Mouse (Mus musculus): ENCODE data around the gene Cdc5l. TPM values are rescaled to one million over a fixed set of nuclear protein-coding genes. Genes with fewer than 3 reads are reported as not detected.
A peak's percentile ranks its signal among the peaks of the same experiment; 100 is the strongest.

The Cdc5l gene
- polyA plus RNA-seq, 1 experiment: 44.9 TPM

DNA sequence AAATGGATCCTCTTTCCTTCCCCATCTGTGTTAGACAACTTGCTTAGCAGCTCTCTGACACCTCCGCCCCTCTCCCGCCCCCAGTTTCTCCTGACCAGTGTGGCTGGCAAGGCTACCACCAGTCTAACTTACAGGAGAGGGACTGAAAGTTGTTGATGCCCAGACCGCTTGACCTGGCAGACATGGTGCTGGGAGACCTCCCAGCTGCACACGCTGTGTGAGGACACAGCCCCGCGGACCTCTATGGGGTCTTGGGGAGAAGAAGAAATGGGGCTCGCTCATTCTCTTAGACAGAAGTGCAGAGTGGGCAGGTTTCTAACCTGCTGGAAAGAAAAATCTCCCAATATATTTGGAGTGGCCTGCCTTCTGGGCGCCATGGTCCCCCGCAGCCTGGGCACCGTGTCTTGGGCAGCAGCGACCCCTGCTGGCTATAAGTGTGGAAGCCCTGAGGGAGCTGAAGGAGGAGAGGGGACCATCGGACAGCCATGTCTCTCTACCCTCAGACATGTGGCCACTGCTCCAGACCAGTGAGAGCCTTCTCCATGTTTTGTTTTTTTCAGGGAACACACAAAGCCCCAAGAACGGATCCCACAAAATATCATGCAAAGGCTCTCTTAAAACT, 59.4 kb downstream of the Cdc5l start:
- TF ChIP-seq CTCF (IDR thresholded peaks at IDR 0.05; ENCODE audit: control insufficient read depth, insufficient read depth, low read length) (peak; percentile 80), POLR2A (IDR thresholded peaks at IDR 0.05; ENCODE audit: borderline replicate concordance, control insufficient read depth, low read depth, low read length) (no peak)
- no peak overlapping the region; the same call in 1 of the 2 replicates for H3K27ac ChIP-seq (ENCODE audit: control insufficient read depth, insufficient read depth, low read depth, low read length, poor library complexity)
- no peaks in the 10 kb centered on the region for H3K4me1 ChIP-seq (ENCODE audit: control insufficient read depth, insufficient read depth, low read length)
- WGBS: 39% methylated on average over 13 of the region's 13 CpGs
- no peak overlapping the region for H3K4me3 ChIP-seq (replicated peaks; ENCODE audit: control insufficient read depth, low read depth, low read length)

DNA sequence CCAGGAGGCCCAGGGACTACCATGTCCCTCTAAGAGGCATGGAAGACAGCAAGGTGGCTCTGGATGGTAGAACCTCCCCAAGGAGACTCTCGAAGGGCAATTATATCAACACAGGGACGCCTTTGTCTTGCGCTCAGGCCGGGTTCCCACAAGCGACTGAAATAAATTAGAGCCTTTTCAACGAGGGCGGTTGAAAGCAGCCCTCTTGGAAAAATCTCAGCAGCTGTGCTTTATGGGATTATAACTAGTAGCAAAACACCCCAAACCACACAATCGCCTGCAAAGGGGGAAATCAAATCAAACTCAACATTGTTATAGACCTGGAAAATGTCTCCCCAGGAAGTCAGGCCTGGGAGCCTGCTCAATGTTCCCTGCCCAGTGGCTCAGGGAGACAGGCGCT, 62.5 kb downstream of the Cdc5l start:
- Histone ChIP-seq H3K4me3 (replicated peaks; ENCODE audit: control insufficient read depth, low read depth, low read length) (no peak overlapping the region), H3K27ac (ENCODE audit: control insufficient read depth, insufficient read depth, low read depth, low read length, poor library complexity) (no peak overlapping the region), H3K4me1 (ENCODE audit: control insufficient read depth, insufficient read depth, low read length) (no peaks in the 10 kb centered on the region)
- 84% methylated on average over 9 of the region's 9 CpGs for WGBS
- TF ChIP-seq CTCF (IDR thresholded peaks at IDR 0.05; ENCODE audit: control insufficient read depth, insufficient read depth, low read length) (no peak), POLR2A (IDR thresholded peaks at IDR 0.05; ENCODE audit: borderline replicate concordance, control insufficient read depth, low read depth, low read length) (no peak)

GRCm38 (mm10) chr17:45370535-45370934, 63.0 kb downstream of the Cdc5l start:
- WGBS: 60% methylated on average over 5 of the region's 5 CpGs
- H3K4me1 ChIP-seq (ENCODE audit: control insufficient read depth, insufficient read depth, low read length): no peaks in the 10 kb centered on the region
- no peak overlapping the region for H3K4me3 ChIP-seq (replicated peaks; ENCODE audit: control insufficient read depth, low read depth, low read length)
- TF ChIP-seq POLR2A (IDR thresholded peaks at IDR 0.05; ENCODE audit: borderline replicate concordance, control insufficient read depth, low read depth, low read length): no peak
- no peak for TF ChIP-seq CTCF (IDR thresholded peaks at IDR 0.05; ENCODE audit: control insufficient read depth, insufficient read depth, low read length)
- no peak overlapping the region for H3K27ac ChIP-seq (ENCODE audit: control insufficient read depth, insufficient read depth, low read depth, low read length, poor library complexity)

DNA sequence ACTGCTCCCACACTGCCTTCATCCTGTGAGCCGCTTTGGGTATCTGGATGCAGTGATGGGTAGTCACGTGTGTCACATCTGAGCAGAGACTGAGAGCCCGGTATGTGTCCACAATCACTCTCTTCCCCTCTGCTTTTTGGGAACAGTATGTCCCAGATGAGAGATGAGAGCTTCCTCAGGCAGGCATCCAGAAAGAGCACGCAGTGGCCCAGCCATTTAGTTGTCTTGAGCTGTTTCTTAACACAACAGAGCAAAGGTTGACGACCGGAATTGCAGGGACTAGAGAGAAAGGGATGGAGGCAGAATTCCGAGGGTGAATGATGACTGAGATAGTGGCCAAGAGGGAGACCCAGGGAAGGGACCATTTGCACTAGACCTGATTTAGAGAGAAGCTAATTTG, 68.7 kb downstream of the Cdc5l start:
- H3K27ac ChIP-seq (ENCODE audit: control insufficient read depth, insufficient read depth, low read depth, low read length, poor library complexity): no peak overlapping the region
- TF ChIP-seq CTCF (IDR thresholded peaks at IDR 0.05; ENCODE audit: control insufficient read depth, insufficient read depth, low read length) (no peak), POLR2A (IDR thresholded peaks at IDR 0.05; ENCODE audit: borderline replicate concordance, control insufficient read depth, low read depth, low read length) (no peak)
- 69% methylated on average over 7 of the region's 7 CpGs for WGBS
- H3K4me3 ChIP-seq (replicated peaks; ENCODE audit: control insufficient read depth, low read depth, low read length): no peak overlapping the region
- H3K4me1 ChIP-seq (ENCODE audit: control insufficient read depth, insufficient read depth, low read length): no peaks in the 10 kb centered on the region

- WGBS: 74% methylated on average over 3 of the region's 3 CpGs
- no peak overlapping the region for H3K4me3 ChIP-seq (replicated peaks; ENCODE audit: control insufficient read depth, low read depth, low read length)
- no peaks in the 10 kb centered on the region for H3K4me1 ChIP-seq (ENCODE audit: control insufficient read depth, insufficient read depth, low read length)
- TF ChIP-seq POLR2A (IDR thresholded peaks at IDR 0.05; ENCODE audit: borderline replicate concordance, control insufficient read depth, low read depth, low read length) (no peak), CTCF (IDR thresholded peaks at IDR 0.05; ENCODE audit: control insufficient read depth, insufficient read depth, low read length) (no peak)
- no peak overlapping the region for H3K27ac ChIP-seq (ENCODE audit: control insufficient read depth, insufficient read depth, low read depth, low read length, poor library complexity)
These were observed 72.6 kb downstream of the Cdc5l start for GRCm38 (mm10) chr17:45360950-45361349.

- no peak for TF ChIP-seq POLR2A (IDR thresholded peaks at IDR 0.05; ENCODE audit: borderline replicate concordance, control insufficient read depth, low read depth, low read length)
- TF ChIP-seq CTCF (IDR thresholded peaks at IDR 0.05; ENCODE audit: control insufficient read depth, insufficient read depth, low read length): no peak
- Histone ChIP-seq H3K27ac (ENCODE audit: control insufficient read depth, insufficient read depth, low read depth, low read length, poor library complexity) (no peak overlapping the region), H3K4me3 (replicated peaks; ENCODE audit: control insufficient read depth, low read depth, low read length) (no peak overlapping the region), H3K4me1 (ENCODE audit: control insufficient read depth, insufficient read depth, low read length) (no peaks in the 10 kb centered on the region)
- WGBS: 75% methylated on average over 5 of the region's 5 CpGs
These were observed 74.1 kb downstream of the Cdc5l start for GRCm38 (mm10) chr17:45359443-45359842.

DNA sequence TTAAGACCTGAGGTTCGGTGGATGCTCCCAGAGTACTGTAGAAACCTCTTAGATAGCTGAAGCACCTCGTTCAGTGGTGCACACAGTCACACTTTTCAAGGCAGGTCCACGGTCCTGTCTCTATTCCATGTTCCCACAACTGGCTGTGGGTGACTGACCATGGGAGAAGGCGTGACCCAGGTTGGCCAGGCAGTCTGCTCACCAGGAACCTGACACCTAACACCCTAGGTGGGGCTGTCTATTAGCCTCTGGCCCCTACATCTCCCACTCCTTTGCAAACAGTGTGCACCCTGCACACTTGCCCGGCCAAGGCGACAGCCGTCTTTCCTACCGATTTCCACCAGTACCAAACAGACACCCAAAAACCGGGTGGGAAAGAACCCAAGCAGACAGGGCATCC, 77.1 kb downstream of the Cdc5l start:
- 83% methylated on average over 9 of the region's 9 CpGs for WGBS
- Histone ChIP-seq H3K4me1 (ENCODE audit: control insufficient read depth, insufficient read depth, low read length) (no peaks in the 10 kb centered on the region), H3K4me3 (replicated peaks; ENCODE audit: control insufficient read depth, low read depth, low read length) (no peak overlapping the region), H3K27ac (ENCODE audit: control insufficient read depth, insufficient read depth, low read depth, low read length, poor library complexity) (no peak overlapping the region)
- TF ChIP-seq POLR2A (IDR thresholded peaks at IDR 0.05; ENCODE audit: borderline replicate concordance, control insufficient read depth, low read depth, low read length): no peak
- TF ChIP-seq CTCF (IDR thresholded peaks at IDR 0.05; ENCODE audit: control insufficient read depth, insufficient read depth, low read length): no peak

- WGBS: 68% methylated on average over 4 of the region's 4 CpGs
- Histone ChIP-seq H3K4me3 (replicated peaks; ENCODE audit: control insufficient read depth, low read depth, low read length) (no peak overlapping the region), H3K27ac (ENCODE audit: control insufficient read depth, insufficient read depth, low read depth, low read length, poor library complexity) (no peak overlapping the region), H3K4me1 (ENCODE audit: control insufficient read depth, insufficient read depth, low read length) (no peaks in the 10 kb centered on the region)
- TF ChIP-seq CTCF (IDR thresholded peaks at IDR 0.05; ENCODE audit: control insufficient read depth, insufficient read depth, low read length) (no peak), POLR2A (IDR thresholded peaks at IDR 0.05; ENCODE audit: borderline replicate concordance, control insufficient read depth, low read depth, low read length) (no peak)
These were observed 85.6 kb downstream of the Cdc5l start for GRCm38 (mm10) chr17:45347951-45348350.

Other genes starting within 250 kb of the Cdc5l start
- gene Spats1, start 41.7 kb upstream of the Cdc5l start, polyA plus RNA-seq (2011; ENCODE audit: insufficient read depth, insufficient read length, low replicate concordance, missing spikeins): not detected in 2 replicates
- gene Aars2, start 73.1 kb upstream of the Cdc5l start, polyA plus RNA-seq (2011; ENCODE audit: insufficient read depth, insufficient read length, low replicate concordance, missing spikeins): 3.7 and 10.1 TPM in 2 replicates
- gene Tcte1, start 89.7 kb upstream of the Cdc5l start, polyA plus RNA-seq (2011; ENCODE audit: insufficient read depth, insufficient read length, low replicate concordance, missing spikeins): 0.41 TPM in 1 of 2 replicates, not detected in the other
- 1.5 and 4.3 TPM in 2 replicates for gene Tmem151b, start 115.9 kb upstream of the Cdc5l start, polyA plus RNA-seq (2011; ENCODE audit: insufficient read depth, insufficient read length, low replicate concordance, missing spikeins)
- 6.9 and 14.8 TPM in 2 replicates for gene Nfkbie, start 122.0 kb upstream of the Cdc5l start, polyA plus RNA-seq (2011; ENCODE audit: insufficient read depth, insufficient read length, low replicate concordance, missing spikeins)
- 14.7 and 22.7 TPM in 2 replicates for gene Slc35b2, start 130.1 kb upstream of the Cdc5l start, polyA plus RNA-seq (2011; ENCODE audit: insufficient read depth, insufficient read length, low replicate concordance, missing spikeins)
- 576 and 1,077 TPM in 2 replicates for gene Hsp90ab1, start 139.5 kb upstream of the Cdc5l start, polyA plus RNA-seq (2011; ENCODE audit: insufficient read depth, insufficient read length, low replicate concordance, missing spikeins)
- 73.1 and 109 TPM in 2 replicates for gene Slc29a1, start 165.9 kb upstream of the Cdc5l start, polyA plus RNA-seq (2011; ENCODE audit: insufficient read depth, insufficient read length, low replicate concordance, missing spikeins)
- gene Mymx, start 168.4 kb upstream of the Cdc5l start, polyA plus RNA-seq (2011; ENCODE audit: insufficient read depth, insufficient read length, low replicate concordance, missing spikeins): 9.3 TPM in 1 of 2 replicates, not detected in the other
- 6.7 TPM in 1 of 2 replicates, not detected in the other for gene Capn11, start 225.6 kb upstream of the Cdc5l start, polyA plus RNA-seq (2011; ENCODE audit: insufficient read depth, insufficient read length, low replicate concordance, missing spikeins)